In genomic region chrX:12225116-12225891, GRCm38 (mm10) we compare ENCODE assay signal across 9 mouse cellular contexts.
A peak's percentile ranks its signal among the peaks of the same experiment; 100 is the strongest.
DNase-seq lines count a peak whose midpoint lies in the region; ATAC-seq and TF ChIP-seq lines count a peak whose summit lies in the region.
"Had no signal": no experiment of that assay in that cellular context is flagged by ENCODE, and none has a peak within 500 bp of the region (broad histone marks: within the 10 kb centered on the region; RNA-seq: fewer than 3 reads in every experiment).

No protein-coding gene starts in this region.

- no peaks in the 10 kb centered on the region for H3K9me3 ChIP-seq in hindbrain, embryonic 15.5 days

- ATAC-seq in hindbrain, embryonic 15.5 days (ENCODE audit: low FRiP score, low read depth) = peak; percentile 80; the same call in 1 of the 2 replicates

- 9% methylated on average over 16 of the region's 19 CpGs for WGBS in hindbrain, embryonic 15.5 days
- 14% methylated on average over 17 of the region's 19 CpGs for WGBS in olfactory bulb, adult 2 months

- peak overlapping the region; percentile 47 for H3K4me2 ChIP-seq in hindbrain, embryonic 15.5 days

- no peaks in the 10 kb centered on the region for H3K27me3 ChIP-seq in hindbrain, embryonic 15.5 days

- 0 out of 2 replicates have a peak overlapping the region, but pooled peaks have one; percentile 7 for H3K9ac ChIP-seq in hindbrain, embryonic 15.5 days

- no peak for TF ChIP-seq POLR2A in olfactory bulb, adult 2 months (IDR thresholded peaks at IDR 0.05; ENCODE audit: insufficient read depth, low read depth, low read length)

- H3K27ac ChIP-seq in hindbrain, embryonic 15.5 days (replicated peaks) = peak overlapping the region; percentile 55; the same call in 1 of the 2 replicates
- H3K27ac ChIP-seq in olfactory bulb, adult 2 months (ENCODE audit: insufficient read depth, low read depth, low read length) = no peak overlapping the region

- 0 out of 2 replicates have a peak, but pooled peaks cover 7% of the 10 kb centered on the region for H3K4me1 ChIP-seq in hindbrain, embryonic 15.5 days (replicated peaks)
- H3K4me1 ChIP-seq in olfactory bulb, adult 2 months (ENCODE audit: control insufficient read depth, insufficient read depth, low read length) = peaks cover 7% of the 10 kb centered on the region; the same call in 1 of the 2 replicates

- DNase-seq in cerebellum, postnatal 25 days = peak; percentile 16 to 17
- DNase-seq in cerebellum, adult 8-10 months = no peak
- peak; percentile 1 for DNase-seq in right cerebral cortex, adult 18-20 months
- no peak for DNase-seq in right cerebral cortex, postnatal 14 days
- no peak for DNase-seq in layer of hippocampus, postnatal 25 days (ENCODE audit: extremely low spot score in 1 of 2, low spot score in 1 of 2)
- no peak for DNase-seq in ovary, postnatal 14 days (ENCODE audit: low spot score)

- H3K4me3 ChIP-seq in hindbrain, embryonic 15.5 days = peak overlapping the region; percentile 15; the same call in 1 of the 2 replicates
- H3K4me3 ChIP-seq in olfactory bulb, adult 2 months (ENCODE audit: insufficient read depth, low read depth, low read length) = 0 out of 2 replicates have a peak overlapping the region, but pooled peaks have one; percentile 5
- H3K4me3 ChIP-seq: erythroblast, embryonic 14.5 days had no signal

- no peak for TF ChIP-seq CTCF in olfactory bulb, adult 2 months (IDR thresholded peaks at IDR 0.05; ENCODE audit: insufficient read depth, low read depth, low read length)

- no peaks in the 10 kb centered on the region for H3K36me3 ChIP-seq in hindbrain, embryonic 15.5 days

Comparison
In these comparisons a context has a peak if more than half of its experiments do, and no peak if none do; other contexts are left out.
1. DNase-seq: peak in cerebellum, postnatal 25 days (2 of 2) and right cerebral cortex, adult 18-20 months (single experiment); none in cerebellum, adult 8-10 months (single experiment), right cerebral cortex, postnatal 14 days (single experiment), layer of hippocampus, postnatal 25 days (0 of 2) and ovary, postnatal 14 days (single experiment).